Mouse (Mus musculus) cortical plate, adult 2 months (tissue): Measurements from ENCODE around the gene Mpp6. TPM values are rescaled to one million over a fixed set of nuclear protein-coding genes. Genes with fewer than 3 reads are reported as not detected.

ENCODE experiments used
- H3K27ac ChIP-seq: fragments of 200-500 bp; 2 replicates; pipeline ENCODE4 v1.5.1; 2012; ENCODE audit warnings: low read length, control low read depth, inconsistent platforms; ENCODE audit not compliant: insufficient read depth
- H3K4me1 ChIP-seq: fragments of 200-500 bp; 2 replicates; pipeline ENCODE4 v1.6.1; 2011; ENCODE audit warnings: low read length; ENCODE audit not compliant: control insufficient read depth, insufficient read depth
- H3K4me3 ChIP-seq: fragments of 200-500 bp; 2 replicates; pipeline ENCODE4 v1.5.1; 2011; ENCODE audit warnings: mild to moderate bottlenecking, low read length, control low read depth; ENCODE audit not compliant: insufficient read depth
- CTCF ChIP-seq: fragments of 200-500 bp; IDR thresholded peaks from 2 replicates; pipeline ENCODE4 v1.5.1; 2011; ENCODE audit warnings: mild to moderate bottlenecking, control low read depth, low read length; ENCODE audit not compliant: insufficient read depth; ENCODE audit errors: extremely low read depth
- POLR2A ChIP-seq: fragments of 200-500 bp; IDR thresholded peaks from 2 replicates; pipeline ENCODE4 v1.6.1; 2011; ENCODE audit warnings: mild to moderate bottlenecking, low read length, control low read depth; ENCODE audit not compliant: insufficient read depth; ENCODE audit errors: extremely low read depth
- polyA plus RNA-seq: library from polyadenylated mRNA; depleted of rRNA; stranded (reverse); fragments of >200 nt; gene quantifications from 2 replicates; pipeline ENCODE4 v1.2.3, GENCODE M21; 2012

The Mpp6 gene
- polyA plus RNA-seq, 1 experiment: 49.3 TPM

- H3K27ac ChIP-seq: no peak overlapping the region
- no peak overlapping the region for H3K4me3 ChIP-seq
- H3K4me1 ChIP-seq: peaks cover 1% of the 10 kb centered on the region; the same call in 1 of the 2 replicates
- TF ChIP-seq CTCF (no peak), POLR2A (no peak)
Observed at GRCm38 (mm10) chr6:50189376-50189775, 79.3 kb downstream of the Mpp6 start.

GRCm38 (mm10) chr6:50191605-50192004 is 81.6 kb downstream of the Mpp6 start:
- Histone ChIP-seq H3K4me1 (peaks cover 1% of the 10 kb centered on the region; the same call in 1 of the 2 replicates), H3K27ac (no peak overlapping the region), H3K4me3 (no peak overlapping the region)
- TF ChIP-seq POLR2A (no peak), CTCF (no peak)

- Histone ChIP-seq H3K4me1 (peaks cover 1% of the 10 kb centered on the region; the same call in 1 of the 2 replicates), H3K27ac (no peak overlapping the region), H3K4me3 (no peak overlapping the region)
- TF ChIP-seq POLR2A: no peak
- TF ChIP-seq CTCF: no peak
Observed at GRCm38 (mm10) chr6:50192169-50192568, 82.1 kb downstream of the Mpp6 start.

- H3K27ac ChIP-seq: no peak overlapping the region
- H3K4me3 ChIP-seq: no peak overlapping the region
- no peak for TF ChIP-seq CTCF
- TF ChIP-seq POLR2A: no peak
- H3K4me1 ChIP-seq: peaks cover 1% of the 10 kb centered on the region; the same call in 1 of the 2 replicates
Observed at GRCm38 (mm10) chr6:50192822-50193221, 82.8 kb downstream of the Mpp6 start.

- TF ChIP-seq CTCF (no peak), POLR2A (no peak)
- H3K4me3 ChIP-seq: no peak overlapping the region
- H3K4me1 ChIP-seq: peaks cover 1% of the 10 kb centered on the region; the same call in 1 of the 2 replicates
- no peak overlapping the region for H3K27ac ChIP-seq
Observed at GRCm38 (mm10) chr6:50193851-50194250, 83.8 kb downstream of the Mpp6 start.

GRCm38 (mm10) chr6:50204356-50204755 is 94.3 kb downstream of the Mpp6 start:
- TF ChIP-seq POLR2A (no peak), CTCF (no peak)
- H3K27ac ChIP-seq: no peak overlapping the region
- H3K4me1 ChIP-seq: peaks cover 2% of the 10 kb centered on the region; the same call in 1 of the 2 replicates
- H3K4me3 ChIP-seq: no peak overlapping the region

GRCm38 (mm10) chr6:50205093-50205492 is 95.1 kb downstream of the Mpp6 start:
- no peak overlapping the region for H3K4me3 ChIP-seq
- peaks cover 2% of the 10 kb centered on the region; the same call in 1 of the 2 replicates for H3K4me1 ChIP-seq
- TF ChIP-seq CTCF (no peak), POLR2A (no peak)
- H3K27ac ChIP-seq: no peak overlapping the region

- H3K4me1 ChIP-seq: no peaks in the 10 kb centered on the region
- no peak overlapping the region for H3K27ac ChIP-seq
- TF ChIP-seq POLR2A: no peak
- no peak for TF ChIP-seq CTCF
- no peak overlapping the region for H3K4me3 ChIP-seq
Observed at GRCm38 (mm10) chr6:50214711-50215372, 104.8 kb downstream of the Mpp6 start.

GRCm38 (mm10) chr6:50215373-50215745 is 105.3 kb downstream of the Mpp6 start:
- Histone ChIP-seq H3K27ac (no peak overlapping the region), H3K4me1 (no peaks in the 10 kb centered on the region), H3K4me3 (no peak overlapping the region)
- TF ChIP-seq POLR2A (no peak), CTCF (no peak)

GRCm38 (mm10) chr6:50215986-50216385 is 105.9 kb downstream of the Mpp6 start:
- Histone ChIP-seq H3K27ac (no peak overlapping the region), H3K4me1 (no peaks in the 10 kb centered on the region), H3K4me3 (no peak overlapping the region)
- TF ChIP-seq CTCF (no peak), POLR2A (no peak)

GRCm38 (mm10) chr6:50218628-50219027 is 108.6 kb downstream of the Mpp6 start:
- no peaks in the 10 kb centered on the region for H3K4me1 ChIP-seq

More at GRCm38 (mm10) chr6:50218628-50219027, 108.6 kb downstream of the Mpp6 start:
- no peak overlapping the region for H3K4me3 ChIP-seq
- no peak for TF ChIP-seq CTCF
- H3K27ac ChIP-seq: no peak overlapping the region
